Mouse (Mus musculus): ENCODE results near the gene Ccdc8. TPM values are rescaled to one million over a fixed set of nuclear protein-coding genes. Genes with fewer than 3 reads are reported as not detected.

The Ccdc8 gene
- polyA plus RNA-seq (2012; rRNA removed) = 0.70 TPM in 2 replicates

DNA sequence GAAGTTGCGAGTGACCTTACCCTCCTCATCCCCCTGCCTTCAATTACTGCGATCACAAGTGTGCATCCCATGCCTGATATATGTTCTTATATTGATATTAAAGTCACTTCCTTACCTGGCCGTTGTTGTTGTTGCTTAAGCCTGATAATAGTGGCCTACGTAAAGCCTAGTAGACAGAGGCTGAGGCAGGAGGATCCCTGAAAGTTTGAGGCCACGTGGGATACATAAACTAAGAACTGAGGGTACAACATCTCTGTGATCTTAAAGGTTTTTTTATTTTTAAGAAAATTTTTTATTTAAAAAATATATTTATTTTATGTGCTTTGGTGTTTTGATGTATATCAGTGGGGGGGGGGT, at the start of gene Ccdc8:
Ccdc8 (plus strand) TSS at position 258 of the 357 bp plus-strand sequence.

DNA sequence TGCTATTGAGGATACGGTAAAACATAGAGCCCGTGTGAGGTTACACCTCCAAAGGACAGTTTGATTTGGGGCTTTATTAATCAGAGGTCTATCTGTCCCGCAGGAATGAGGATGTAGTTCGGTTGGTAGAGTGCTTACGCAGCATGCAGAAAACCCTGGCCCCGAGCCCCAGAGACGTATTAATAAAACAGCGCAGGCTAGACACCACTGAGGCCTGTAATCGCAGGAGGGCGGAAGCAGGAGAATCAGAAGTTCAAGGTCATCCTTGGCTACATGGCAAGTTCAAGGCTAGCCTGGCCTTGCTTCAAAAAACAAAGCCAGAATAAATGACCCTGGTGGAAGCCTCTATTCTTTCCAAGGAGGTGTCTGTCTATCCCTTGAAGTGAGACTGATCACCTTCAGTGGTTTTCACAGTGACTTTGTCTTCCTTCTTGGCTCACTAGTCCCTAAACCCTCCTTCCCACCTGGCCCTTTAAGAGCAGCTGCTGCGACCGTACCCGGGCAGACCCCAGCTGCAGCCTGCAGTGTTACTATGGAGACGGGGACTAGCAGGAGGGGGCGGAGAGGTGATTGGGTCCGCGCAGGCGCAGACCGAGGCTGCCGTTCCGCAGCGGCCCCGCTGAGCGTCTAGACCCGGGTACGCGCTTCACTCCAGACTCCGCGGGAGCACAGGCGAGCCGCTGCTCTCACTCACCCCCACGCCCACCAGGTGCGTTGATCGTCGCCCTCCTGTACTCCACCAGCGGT, 48.3 kb upstream of the Ccdc8 start, which contains the start of gene Pnmal2:
Pnmal2 (plus strand) TSS at position 622 of the 747 bp plus-strand sequence.

DNA sequence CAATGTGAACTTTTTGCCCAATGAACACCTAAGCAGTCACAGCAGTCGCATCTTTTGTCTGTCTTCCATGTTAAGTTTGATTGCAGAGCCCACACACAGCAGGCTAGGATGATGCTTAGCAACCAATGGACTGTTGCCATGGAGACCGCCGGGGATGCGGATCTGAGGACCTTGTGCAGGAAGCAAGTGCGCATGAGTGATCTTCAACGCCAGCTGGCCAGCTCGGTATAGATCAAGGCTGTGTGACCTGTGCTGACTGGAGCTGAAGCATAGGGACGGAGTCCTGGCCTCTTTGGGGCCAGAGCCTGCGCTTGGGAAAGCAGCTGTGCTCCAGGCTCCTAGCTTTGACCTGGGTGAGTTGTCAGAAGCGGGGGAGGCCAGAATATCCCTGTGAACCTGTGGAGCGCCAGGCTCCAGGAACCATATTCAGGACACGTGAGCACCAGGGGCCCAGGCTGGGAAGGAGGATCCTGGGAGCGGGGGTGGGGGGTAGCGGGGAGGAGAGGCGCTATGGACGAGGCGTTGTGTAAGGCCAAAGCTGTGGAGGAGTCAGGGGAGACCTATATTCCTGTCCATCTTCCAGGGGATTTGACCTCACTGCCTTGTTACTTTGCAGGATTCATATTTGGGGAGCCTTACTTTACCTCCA, 32.8 kb upstream of the Ccdc8 start, which contains the start of gene Pnmal1:
Pnmal1 (plus strand) TSS at position 141 of the 649 bp plus-strand sequence.

DNA sequence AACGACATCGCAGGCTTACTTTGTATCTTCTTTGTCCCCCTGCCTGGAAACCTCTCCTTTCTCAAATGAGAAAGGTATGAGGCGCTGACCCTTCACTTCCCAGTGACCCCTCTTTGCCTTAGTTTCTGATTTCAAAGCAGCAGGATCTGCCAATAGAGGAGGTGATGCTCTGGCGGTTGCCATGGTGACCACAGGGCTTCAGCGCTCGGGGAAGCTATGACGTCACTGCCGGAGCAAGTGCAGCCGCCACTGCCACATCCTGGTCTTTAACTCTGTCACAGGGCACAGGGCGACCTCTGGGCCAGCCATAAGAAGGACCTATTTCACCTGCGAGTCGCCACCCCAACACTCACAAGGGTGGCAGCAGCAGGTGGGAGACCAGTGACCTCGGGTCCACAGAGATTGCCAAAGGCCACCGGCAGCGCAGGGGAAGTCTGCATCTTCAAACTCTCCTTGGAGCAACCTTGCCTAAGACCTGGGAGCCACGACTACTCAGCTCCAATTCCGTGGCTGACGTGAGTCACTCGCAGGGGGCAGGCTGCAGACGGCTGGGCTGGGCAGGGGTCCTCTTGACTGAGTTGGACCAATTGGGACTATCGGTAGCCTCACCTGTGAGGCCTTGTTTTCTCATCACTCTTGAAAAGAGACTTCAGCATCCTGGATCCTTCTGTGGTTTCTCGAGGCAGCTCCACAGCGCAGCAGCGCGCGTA, 9.5 kb upstream of the Ccdc8 start, which contains the start of gene Gm42372:
Gm42372 (plus strand) TSS at position 228 of the 710 bp plus-strand sequence.

DNA sequence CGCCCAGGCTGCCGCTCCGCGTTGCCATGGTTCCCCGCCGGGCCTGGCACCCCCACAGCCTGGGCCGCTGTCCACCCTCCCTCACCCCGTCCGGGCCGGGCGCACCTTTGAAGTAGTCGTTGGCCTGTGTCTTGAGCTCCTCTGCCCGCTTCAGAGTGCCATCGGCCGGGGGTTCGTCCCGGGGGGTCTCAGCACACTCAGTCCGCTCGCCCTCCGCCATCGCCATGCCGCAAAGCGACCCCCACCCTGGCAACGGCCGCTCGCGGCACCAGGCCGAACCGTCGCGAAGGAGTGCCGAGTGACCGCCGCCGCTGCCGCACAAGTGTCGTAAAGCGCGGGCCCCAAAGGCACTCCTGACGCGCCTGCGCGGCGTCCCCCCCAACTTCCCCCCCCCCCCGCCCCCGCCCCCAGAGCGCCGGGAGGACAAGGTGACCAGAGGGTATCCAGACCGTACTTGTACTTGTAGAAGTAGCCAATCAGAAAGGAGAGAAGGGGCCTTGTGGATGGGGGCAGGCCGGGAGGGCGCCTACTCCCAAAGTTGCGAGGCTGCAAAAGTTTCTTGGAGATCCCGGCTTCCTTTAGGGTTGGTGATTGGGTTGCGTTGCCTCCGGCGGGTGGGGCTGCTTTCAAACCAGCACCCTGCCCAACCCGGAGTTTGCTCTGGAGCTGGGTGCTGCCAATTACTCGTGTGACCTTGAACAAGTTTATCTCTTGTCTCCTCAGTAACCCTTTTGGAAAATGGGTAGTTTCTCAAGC, 35.3 kb downstream of the Ccdc8 start, which contains the start of gene Ppp5c:
Ppp5c (minus strand) TSS at position 337 of the 756 bp plus-strand sequence.

Other genes with a start within 250 kb of the Ccdc8 start
- 38.8 and 53.1 TPM in 2 replicates for gene Slc1a5, start 211.4 kb upstream of the Ccdc8 start, polyA plus RNA-seq (2012; rRNA removed)
- gene Strn4, start 176.8 kb upstream of the Ccdc8 start, polyA plus RNA-seq (2012; rRNA removed) = 67.8 and 69.3 TPM in 2 replicates
- 11.9 and 19.0 TPM in 2 replicates for gene Fkrp, start 176.0 kb upstream of the Ccdc8 start, polyA plus RNA-seq (2012; rRNA removed)
- gene Prkd2, start 149.8 kb upstream of the Ccdc8 start, polyA plus RNA-seq (2012; rRNA removed) = 13.5 and 16.1 TPM in 2 replicates
- gene Dact3, start 117.4 kb upstream of the Ccdc8 start, polyA plus RNA-seq (2012; rRNA removed) = 30.7 and 76.5 TPM in 2 replicates
- 5.1 and 6.2 TPM in 2 replicates for gene Gng8, start 100.9 kb upstream of the Ccdc8 start, polyA plus RNA-seq (2012; rRNA removed)
- 1.8 and 3.1 TPM in 2 replicates for gene Ptgir, start 86.2 kb upstream of the Ccdc8 start, polyA plus RNA-seq (2012; rRNA removed)
- gene Calm3, start 68.6 kb upstream of the Ccdc8 start, polyA plus RNA-seq (2012; rRNA removed) = 145 and 149 TPM in 2 replicates
- 1.8 and 3.2 TPM in 2 replicates for gene Pnmal2, start 48.0 kb upstream of the Ccdc8 start, polyA plus RNA-seq (2012; rRNA removed)
- 0.04 and 0.08 TPM in 2 replicates for gene Pnmal1, start 33.0 kb upstream of the Ccdc8 start, polyA plus RNA-seq (2012; rRNA removed)
- 0.01 TPM in 1 of 2 replicates, not detected in the other for gene Gm42372, start 9.6 kb upstream of the Ccdc8 start, polyA plus RNA-seq (2012; rRNA removed)
- 124 and 163 TPM in 2 replicates for gene Ppp5c, start 35.2 kb downstream of the Ccdc8 start, polyA plus RNA-seq (2012; rRNA removed)
- 0.29 and 1.7 TPM in 2 replicates for gene Hif3a, start 69.7 kb downstream of the Ccdc8 start, polyA plus RNA-seq (2012; rRNA removed)
- not detected in 2 replicates for gene Psg16, start 81.3 kb downstream of the Ccdc8 start, polyA plus RNA-seq (2012; rRNA removed)
- gene Ceacam3, start 157.6 kb downstream of the Ccdc8 start, polyA plus RNA-seq (2012; rRNA removed) = not detected in 2 replicates
- gene Psg29, start 210.8 kb downstream of the Ccdc8 start, polyA plus RNA-seq (2012; rRNA removed) = not detected in 2 replicates

All from stomach, adult 2 months (tissue).